Mouse (Mus musculus) CD8-positive naive resting alpha-beta T cell, adult 2 months (primary cell): ENCODE data around the gene Nup160.

Experiments
- DNase-seq, 2 experiments: peaks; one replicate each; pipeline ENCODE4 v3.0.0; 2022; ENCODE audit warnings: low read depth in 2 of 2, low spot score in 2 of 2

Gene Nup160

DNA sequence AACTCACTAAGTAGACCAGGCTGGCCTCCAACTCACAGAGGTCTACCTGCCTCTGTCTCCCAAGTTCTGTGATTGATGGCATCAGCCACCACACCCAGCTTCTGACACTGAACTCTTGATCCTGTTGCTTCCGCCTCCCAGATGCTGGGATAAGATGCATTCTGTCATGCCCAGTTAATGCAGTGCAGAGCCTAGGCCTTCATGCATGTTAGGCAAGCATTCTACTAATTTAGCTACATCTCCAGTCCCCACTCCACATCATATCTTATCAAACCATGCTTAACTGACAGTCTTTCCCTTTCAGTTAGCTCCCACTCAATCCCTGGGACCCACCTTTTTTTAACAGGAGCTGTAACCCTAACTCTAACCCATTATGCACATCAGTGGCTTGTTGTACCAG is 16.1 kb upstream of the Nup160 start:
- DNase-seq: no peak

DNA sequence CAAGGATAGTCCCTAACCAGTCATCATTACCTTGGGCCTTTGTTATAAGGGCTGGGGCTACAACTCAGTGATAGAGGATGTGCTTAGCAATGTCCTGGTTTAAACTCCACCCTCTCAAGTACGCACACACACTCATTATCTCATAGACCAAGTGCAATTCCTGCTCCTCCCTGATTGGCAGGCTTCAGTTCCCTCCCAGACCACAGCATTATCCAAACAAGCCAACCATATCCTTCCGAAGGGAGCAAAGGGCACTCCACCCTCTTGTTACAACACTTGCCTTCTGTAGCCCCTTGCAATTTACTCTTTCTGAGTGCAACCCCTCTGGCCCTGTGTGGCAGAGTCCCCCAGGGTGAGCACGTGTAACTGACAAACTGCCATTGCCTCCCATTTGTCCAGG is 15.6 kb upstream of the Nup160 start:
- no peak for DNase-seq

DNA sequence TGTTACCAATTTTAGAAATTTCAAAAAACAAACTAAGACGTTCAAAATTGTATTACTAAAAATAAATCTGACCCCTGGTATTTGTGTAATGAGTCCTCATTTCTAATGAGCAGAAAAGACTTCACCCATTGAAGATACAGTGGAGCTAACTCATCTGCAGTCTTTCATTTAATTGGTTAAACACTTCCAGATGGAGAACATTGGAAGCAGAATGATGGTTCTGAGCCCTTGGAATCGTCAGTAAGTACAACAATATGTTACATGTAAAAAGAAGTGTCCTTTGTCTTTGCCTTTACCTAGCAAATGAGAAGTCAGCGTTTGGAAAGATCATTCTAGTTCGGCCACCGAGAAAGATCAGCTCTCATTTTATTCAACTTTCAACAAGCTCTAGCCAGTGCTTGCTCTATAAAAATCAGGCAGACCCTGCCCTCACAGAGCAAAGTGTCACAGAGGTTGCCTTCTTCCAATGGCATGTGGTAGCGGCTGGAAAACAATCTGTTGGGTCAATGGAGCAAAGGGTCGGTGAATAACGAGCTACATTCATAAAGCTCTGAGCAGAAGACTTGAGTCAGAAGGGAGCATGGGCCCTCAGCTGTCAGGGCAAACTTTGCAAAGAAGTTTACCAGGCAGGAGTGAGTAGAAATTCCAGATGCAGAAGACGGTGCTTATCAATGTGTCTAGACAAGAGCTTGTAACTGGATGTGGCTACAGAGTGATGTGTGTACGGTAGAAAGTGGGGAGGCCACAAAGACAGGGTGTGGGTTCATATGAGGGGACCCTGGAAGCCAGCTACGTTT is 10.2 kb upstream of the Nup160 start:
- DNase-seq: peak in 1 of 2 experiments; percentile 23

DNA sequence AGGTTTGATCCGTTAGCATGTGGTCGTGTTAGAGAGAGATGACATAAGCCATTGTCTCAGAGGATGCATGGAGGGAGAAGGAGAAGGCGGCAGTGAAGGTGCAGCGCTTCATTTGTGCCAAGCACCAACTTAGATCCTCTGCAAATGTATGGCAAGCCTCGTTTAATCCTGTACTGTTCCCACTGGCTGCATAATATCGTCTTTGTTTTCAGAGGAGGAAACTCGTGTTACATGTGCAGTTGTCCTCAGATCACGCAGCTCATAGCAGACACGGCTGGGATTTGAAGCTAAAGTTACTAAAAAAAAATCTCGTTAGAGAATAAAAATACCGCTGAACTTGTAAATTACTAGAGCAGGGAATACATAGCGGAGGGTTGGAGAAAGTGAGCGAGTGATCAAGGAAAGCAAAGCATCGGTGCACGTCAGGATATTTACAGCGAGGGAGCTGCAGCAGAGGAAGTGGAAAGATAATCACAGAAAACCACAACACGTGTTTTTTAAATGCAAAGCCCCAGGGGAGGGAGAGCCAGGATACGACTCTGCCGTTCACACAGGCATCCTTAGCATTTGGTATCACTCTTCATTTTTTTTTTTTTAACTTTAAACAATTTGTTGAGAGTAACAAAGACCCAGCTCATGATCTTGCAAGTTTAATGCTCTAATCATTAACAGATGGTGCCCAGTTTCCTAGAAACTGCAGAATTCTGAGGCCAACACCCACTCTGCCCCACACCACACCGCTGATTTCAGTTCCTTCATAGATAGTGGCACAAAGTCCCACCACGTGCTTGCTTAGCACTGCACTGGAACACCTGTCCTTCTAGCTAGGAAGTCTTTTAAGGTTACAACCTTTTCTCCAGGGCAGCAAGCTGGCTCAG is 9.4 kb upstream of the Nup160 start:
- DNase-seq: peak in 1 of 2 experiments; percentile 19

DNA sequence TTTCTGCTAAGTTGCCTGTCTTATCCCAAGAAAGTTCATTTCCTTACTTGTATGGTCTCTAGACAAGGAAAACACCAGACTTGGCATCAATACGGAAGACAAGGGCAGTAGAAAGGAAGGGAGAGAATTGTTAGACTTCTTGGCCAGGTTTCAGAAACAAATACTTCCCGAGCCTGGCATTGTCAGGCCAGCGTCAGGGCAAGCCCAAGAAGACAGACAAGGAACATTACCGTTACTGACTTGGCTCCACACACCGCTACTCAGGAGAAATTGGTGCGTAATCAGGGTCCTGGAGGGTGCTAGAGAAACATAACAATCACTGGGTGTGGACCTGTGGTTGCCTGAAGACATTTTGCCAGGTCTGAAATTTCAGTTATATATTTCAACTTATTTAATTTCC is 6.7 kb upstream of the Nup160 start:
- DNase-seq: no peak

DNA sequence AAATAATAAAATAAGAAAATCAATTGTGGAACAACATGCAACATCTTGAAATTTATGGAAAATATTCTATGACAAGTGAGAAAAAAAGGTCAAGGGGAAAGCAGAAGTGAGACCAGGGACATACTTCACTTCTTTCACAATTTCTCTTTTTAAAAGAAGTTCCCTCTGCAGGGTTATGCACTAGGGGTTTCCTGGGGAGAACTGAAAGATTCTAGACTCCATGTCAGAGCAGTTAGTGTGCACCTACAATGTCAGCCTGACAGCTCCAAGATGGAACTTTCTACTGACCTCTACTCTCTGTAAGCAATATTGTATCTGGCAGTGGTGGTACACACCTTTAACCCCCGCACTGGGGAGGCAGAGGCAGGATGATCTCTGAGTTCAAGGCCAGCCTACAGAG is 3.7 kb upstream of the Nup160 start:
- DNase-seq: no peak

DNA sequence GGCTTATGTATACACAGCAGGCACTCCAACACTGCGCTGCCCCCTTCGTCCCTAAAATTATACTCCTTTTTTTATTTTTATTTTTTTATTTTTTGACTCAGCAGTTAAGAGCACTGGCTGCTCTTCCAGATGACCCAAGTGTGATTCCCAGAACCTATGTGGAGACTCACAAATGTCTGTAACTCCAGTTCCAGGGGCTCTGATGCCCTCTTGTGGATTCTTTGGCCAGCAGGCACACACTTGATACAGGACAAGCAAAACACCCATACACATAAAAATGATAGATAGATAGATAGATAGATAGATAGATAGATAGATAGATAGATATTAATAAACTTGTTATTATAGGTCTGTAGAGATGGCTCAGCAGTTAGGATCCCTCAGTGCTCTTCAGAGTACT is 2.5 kb upstream of the Nup160 start:
- DNase-seq: peak in 1 of 2 experiments; percentile 16

DNA sequence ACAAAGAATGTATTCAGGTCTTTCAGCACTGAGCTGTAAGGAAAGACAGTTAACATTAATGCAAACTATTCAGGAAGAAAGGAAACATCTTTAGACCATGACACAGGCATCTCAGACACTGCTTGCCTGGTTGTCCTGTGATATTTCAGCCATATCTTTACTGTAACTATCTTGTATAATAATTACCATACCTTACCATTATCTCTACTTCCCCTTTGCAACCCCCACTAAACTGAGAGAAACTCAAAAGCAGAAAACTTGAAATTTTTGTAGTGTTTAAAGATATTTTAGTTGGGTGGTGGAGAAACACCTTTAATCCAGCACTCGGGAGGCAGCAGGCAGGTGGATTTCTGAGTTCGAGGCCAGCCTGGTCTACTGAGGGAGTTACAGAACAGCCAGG is 1.5 kb upstream of the Nup160 start:
- DNase-seq: no peak

DNA sequence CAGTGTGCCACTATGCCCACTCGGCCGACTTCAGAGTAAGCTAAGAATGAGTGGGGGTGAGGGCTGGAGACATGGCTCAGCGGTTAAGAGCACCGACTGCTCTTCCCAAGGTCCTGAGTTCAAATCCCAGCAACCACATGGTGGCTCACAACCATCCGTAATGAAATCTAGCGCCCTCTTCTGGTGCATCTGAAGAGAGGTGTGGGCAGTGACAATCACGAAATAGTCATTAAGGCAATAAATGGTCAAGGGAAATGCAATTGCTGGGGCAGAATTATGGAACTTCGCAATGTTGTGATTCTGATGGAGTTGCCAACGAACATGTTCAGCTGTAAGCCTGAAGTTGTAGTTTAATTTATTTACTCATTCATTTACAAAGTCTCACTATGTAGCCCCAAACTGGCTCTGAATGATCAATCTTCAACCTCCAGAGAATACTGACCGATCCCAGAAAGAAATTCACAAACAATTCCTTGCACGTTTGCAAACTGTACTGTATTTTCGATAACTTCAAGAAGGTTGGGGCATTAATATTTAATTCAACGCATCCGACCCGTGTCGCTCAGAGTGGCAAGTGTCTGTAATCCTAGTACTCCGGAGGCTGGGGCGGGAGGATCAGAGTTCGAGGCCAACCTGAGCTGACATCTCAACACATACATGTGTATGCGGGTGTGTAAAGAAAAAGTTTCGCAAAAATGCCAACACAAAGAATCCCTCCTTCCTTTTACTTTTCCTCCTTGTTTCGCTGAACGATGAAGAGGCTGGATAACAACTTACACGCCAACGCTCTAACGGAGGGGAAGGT is 1.4 kb downstream of the Nup160 start:
- no peak for DNase-seq

DNA sequence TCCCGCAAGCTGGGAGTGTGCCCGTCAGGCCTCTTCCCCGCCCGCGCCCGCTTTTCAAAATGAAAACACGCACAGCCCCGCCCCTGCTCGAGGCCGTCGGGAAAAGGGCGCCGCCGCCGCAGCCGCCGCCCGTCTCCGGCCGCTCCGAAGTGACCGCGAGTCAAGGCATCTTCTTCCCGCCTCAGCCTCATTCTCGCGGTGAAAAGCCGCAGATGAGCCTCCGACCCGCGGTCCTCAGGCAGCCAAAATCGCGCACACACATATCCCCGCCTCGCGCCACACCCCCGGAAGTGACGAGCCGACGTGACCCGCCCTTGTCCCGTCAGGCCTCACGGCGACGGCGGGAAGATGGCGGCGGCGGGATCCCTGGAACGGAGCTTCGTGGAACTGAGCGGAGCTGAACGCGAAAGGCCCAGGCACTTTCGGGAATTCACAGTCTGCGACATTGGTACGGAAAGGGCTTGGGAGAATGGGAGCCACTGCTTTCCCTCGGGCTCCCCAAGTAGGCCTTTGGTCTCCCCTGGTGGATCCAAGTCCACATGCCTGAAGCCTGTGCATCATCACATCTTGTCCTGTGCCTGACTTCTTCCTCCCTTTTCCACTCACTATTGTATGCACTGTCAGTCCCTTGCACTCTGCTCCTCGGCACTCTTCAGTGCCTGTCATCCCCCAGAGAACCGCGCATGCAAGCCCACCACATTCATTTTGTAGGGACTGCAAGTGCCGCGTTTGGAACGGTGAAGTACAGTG is 2.2 kb downstream of the Nup160 start:
- DNase-seq: peak; percentile 88 to 93

DNA sequence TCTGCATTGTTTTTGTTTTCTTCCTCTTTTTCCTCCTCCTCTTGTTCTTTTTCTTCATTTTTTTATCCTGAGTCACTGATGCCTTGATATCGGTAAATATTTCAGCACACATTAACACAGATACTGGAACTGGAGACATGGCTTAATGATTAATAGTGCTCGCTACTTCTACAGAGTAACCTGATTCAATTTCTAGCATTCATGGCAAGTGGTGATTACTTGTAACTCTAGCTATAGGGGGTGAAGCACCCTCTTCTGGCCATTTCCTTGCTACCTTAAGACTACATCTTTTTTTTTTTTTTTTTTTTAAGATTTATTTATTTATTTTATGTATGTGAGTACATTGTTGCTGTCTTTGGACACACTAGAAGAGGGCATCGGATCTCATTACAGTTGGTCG is 23.9 kb downstream of the Nup160 start:
- DNase-seq: no peak

DNA sequence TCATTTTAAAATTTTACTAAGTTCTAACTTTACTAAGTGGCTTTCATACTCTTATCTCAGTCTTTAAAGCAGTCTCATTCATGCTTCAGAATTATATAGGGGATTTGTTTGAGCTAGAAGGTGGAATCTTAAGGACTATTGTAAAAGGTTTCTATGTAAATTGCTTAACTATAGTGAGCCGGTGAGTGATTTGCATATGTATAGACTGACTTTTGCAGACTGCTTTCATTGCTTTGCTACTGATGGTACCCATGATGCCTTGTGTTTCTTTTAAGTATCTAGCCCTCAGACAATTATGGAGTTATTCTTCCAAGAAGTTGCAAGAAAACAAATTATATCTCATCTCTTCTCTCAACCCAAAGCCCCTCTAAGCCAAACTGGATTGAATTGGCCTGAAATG is 31.5 kb downstream of the Nup160 start:
- no peak for DNase-seq

DNA sequence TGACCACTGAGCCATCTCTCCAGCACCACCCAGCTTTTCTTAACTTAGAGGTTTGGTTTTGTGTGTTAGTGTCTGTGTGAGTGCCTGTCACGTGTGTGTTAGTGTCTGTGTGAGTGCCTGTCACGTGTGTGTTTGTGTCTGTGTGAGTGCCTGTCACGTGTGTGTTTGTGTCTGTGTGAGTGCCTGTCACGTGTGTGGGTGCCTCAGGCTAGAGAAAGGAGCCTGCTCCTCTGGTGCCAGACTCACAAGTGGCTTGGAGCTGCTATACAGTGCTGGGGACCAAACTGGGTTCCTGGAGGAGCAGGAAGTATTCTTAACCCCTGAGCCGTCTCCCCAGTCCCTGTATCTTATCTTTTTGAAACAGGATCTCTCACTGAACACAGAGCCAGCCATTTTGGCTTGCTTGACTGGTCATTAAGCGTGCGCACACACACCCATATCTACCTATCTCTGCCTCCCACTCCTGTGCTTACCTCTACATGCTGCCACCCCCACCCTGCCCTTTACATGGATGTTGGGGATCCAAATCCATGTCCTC is 38.6 kb downstream of the Nup160 start:
- DNase-seq: no peak

DNA sequence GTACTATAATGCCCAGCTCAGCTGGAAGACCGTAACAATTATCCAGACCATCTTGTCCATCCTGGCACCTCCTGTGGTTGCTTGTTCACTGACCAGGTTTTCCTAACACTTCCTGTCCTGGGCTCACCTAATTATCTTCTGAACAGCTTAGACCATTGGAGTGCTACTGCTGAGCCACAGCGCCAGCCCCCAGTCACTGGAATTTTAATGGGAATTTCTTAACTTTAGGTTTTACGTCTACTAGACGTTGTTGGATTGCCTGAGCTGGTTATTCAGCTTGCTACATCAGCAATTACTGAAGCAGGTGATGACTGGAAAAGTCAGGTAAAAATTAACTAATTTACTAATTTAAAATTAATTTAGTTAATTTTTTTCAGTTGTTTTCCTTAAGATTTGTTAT is 40.4 kb downstream of the Nup160 start:
- DNase-seq: no peak

DNA sequence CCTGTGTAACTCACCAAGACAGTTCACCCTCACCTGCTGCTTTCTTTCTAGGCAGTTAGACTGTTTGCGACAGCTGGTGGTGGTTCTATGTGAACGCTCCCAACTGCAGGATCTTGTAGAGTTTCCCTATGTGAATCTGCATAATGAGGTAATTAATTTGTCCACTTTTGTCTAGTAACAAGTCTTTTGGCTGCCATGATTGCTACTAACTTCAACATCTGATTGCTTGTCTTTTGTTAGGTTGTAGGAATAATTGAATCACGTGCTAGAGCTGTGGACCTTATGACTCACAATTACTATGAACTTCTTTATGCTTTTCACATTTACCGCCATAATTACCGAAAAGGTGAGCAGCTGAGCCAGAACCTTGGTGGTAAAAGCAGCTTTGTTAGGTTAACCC is 40.9 kb downstream of the Nup160 start:
- no peak for DNase-seq

DNA sequence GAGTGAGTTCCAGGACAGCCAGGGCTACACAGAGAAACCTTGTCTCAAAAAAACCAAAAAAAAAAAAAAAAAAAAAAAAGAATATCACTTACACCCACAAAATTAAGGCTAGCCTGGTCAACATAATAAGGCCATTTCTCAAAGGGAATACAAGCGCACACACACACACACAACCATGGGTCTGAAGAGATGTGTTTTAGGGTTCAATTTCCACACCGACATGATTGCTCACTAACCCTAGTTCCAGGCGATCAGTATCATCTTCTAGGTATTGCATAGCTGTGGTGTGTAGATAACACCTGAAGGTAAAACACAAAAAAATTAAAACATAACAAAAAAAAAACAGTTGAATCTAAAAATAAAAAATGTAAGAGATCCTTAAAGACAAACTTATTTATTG is 49.8 kb downstream of the Nup160 start:
- no peak for DNase-seq

DNA sequence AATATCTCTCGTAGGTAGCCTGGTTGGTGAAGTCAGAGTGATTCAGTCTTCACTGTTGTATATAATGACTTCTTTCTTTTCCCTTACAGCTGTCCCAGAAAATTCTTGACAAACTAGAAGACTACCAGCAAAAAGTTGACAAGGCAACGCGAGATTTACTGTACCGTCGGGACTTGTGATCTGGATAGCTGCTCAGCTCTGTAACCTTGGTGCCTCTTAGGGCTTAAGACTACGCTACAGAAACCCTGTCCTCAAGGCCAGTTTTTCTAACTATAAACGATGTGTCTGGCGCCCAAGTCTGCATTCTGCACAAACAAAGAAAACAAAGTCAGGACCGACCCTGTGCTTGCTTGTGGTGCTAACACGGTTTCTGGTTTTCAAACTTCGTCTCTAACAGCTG is 58.3 kb downstream of the Nup160 start:
- DNase-seq: no peak

DNA sequence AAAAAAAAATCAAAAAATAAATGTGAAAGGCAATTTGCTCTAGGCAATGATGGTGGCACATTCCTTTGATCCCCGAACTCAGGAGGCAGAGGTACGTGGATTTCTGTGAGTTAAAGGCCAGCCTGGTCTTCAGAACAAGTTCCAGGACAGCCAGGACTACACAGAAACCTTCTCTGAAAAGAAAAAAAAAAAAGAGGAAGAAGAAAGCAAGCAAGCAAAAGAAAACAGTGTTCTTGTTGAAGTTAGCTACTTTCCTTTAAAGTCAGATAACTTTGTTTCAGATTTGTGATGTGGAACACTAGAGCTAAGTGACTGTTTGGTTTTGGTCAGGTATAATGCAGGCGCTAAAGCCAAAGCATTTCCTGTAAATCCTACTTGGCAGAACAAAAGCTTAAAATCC is 61.8 kb downstream of the Nup160 start:
- no peak for DNase-seq

DNA sequence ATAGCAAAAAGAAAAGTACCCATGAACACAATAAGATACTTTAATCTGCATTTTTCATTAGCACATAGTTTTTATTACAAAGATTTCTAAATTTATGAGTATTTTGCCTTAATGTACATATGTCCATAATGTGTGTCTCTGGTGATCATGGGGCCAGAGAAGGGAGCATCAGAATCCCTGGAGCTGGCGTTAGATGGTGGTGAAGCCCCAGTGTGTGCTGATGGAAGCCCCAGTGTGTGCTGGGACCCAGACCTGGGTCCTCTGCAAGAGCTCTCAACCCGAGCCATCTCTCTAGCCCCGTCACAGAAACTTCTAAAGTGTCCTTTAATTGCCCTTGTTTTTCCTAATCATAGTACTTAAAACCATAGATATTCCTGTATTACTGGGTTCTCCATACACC is 62.3 kb downstream of the Nup160 start:
- no peak for DNase-seq

DNA sequence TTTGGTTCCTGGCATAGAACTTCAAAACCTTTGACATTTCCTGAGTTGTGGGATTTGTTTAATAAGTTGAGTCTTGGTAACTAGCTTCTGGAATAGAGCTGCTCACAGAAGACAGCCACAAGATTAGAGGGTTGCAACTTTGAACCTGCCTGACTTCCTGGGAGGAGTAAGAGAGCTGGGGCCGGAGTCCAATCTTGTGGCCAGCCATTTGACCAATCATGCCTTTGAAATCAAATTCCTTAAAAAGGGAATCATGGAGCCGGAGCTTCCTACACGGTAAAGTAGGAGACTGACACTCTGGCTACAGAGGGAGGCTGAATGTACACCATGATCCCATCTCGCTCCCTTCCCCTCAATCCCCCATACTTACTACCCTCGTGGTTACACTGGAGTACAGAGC is 62.9 kb downstream of the Nup160 start:
- DNase-seq: no peak
